Comparison of ENCODE assay signal across 11 mouse cellular contexts in genomic region chr4:133037293-133037692, GRCm38 (mm10). TPM values are rescaled to one million over a fixed set of nuclear protein-coding genes. Genes with fewer than 3 reads are reported as not detected.
A peak's percentile ranks its signal among the peaks of the same experiment; 100 is the strongest.
DNase-seq lines count a peak whose midpoint lies in the region; ATAC-seq and TF ChIP-seq lines count a peak whose summit lies in the region.
"Had no signal": no experiment of that assay in that cellular context is flagged by ENCODE, and none has a peak within 500 bp of the region (broad histone marks: within the 10 kb centered on the region; RNA-seq: fewer than 3 reads in every experiment).

No protein-coding gene starts in this region.

- H3K9me3 ChIP-seq in heart, embryonic 11.5 days (replicated peaks; ENCODE audit: control insufficient read depth, low read length): no peaks in the 10 kb centered on the region
- H3K9me3 ChIP-seq in lung, embryonic 14.5 days (ENCODE audit: low read depth, low read length): no peaks in the 10 kb centered on the region
- no peaks in the 10 kb centered on the region for H3K9me3 ChIP-seq in embryonic facial prominence, embryonic 15.5 days (replicated peaks)
- H3K9me3 ChIP-seq in limb, embryonic 14.5 days (ENCODE audit: control insufficient read depth, low read length): no peaks in the 10 kb centered on the region
- H3K9me3 ChIP-seq in forebrain, embryonic 11.5 days (ENCODE audit: control insufficient read depth, low read length): no peaks in the 10 kb centered on the region

- no peak overlapping the region for H3K4me3 ChIP-seq in heart, embryonic 11.5 days (ENCODE audit: low read depth, low read length)
- no peak overlapping the region for H3K4me3 ChIP-seq in lung, embryonic 14.5 days (ENCODE audit: low read depth, low read length)
- H3K4me3 ChIP-seq in embryonic facial prominence, embryonic 15.5 days (replicated peaks): no peak overlapping the region
- no peak overlapping the region for H3K4me3 ChIP-seq in limb, embryonic 14.5 days (replicated peaks; ENCODE audit: low read length)
- H3K4me3 ChIP-seq in forebrain, embryonic 11.5 days (ENCODE audit: low read depth, low read length): no peak overlapping the region

- H3K4me1 ChIP-seq in heart, embryonic 11.5 days (ENCODE audit: control insufficient read depth, insufficient read depth, low read length): peaks cover 78% of the 10 kb centered on the region
- H3K4me1 ChIP-seq in lung, embryonic 14.5 days (ENCODE audit: insufficient read depth): peaks cover 41% of the 10 kb centered on the region
- peaks cover 74% of the 10 kb centered on the region for H3K4me1 ChIP-seq in embryonic facial prominence, embryonic 15.5 days
- peaks cover 46% of the 10 kb centered on the region for H3K4me1 ChIP-seq in limb, embryonic 14.5 days (ENCODE audit: control insufficient read depth, insufficient read depth, low read length)
- H3K4me1 ChIP-seq in forebrain, embryonic 11.5 days (replicated peaks; ENCODE audit: control insufficient read depth, insufficient read depth, low read length): peaks cover 29% of the 10 kb centered on the region

- peak overlapping the region; percentile 99 for H3K4me2 ChIP-seq in heart, embryonic 11.5 days
- peak overlapping the region; percentile 31; the same call in 1 of the 2 replicates for H3K4me2 ChIP-seq in lung, embryonic 14.5 days
- peak overlapping the region; percentile 96; the same call in 1 of the 2 replicates for H3K4me2 ChIP-seq in embryonic facial prominence, embryonic 15.5 days (replicated peaks)
- 0 out of 2 replicates have a peak overlapping the region, but pooled peaks have one; percentile 17 for H3K4me2 ChIP-seq in limb, embryonic 14.5 days (replicated peaks; ENCODE audit: low read depth, low read length, severe bottlenecking)
- no peak overlapping the region for H3K4me2 ChIP-seq in forebrain, embryonic 11.5 days (ENCODE audit: low read depth, low read length, severe bottlenecking)

- no peak for TF ChIP-seq CTCF in lung, embryonic 14.5 days (IDR thresholded peaks at IDR 0.05; ENCODE audit: low read depth)

- no peak for DNase-seq in heart, postnatal 36 days
- no peak for DNase-seq in lung, embryonic 14.5 days
- DNase-seq in lung, postnatal 10 days: no peak
- no peak for DNase-seq in limb, embryonic 14.5 days (ENCODE audit: low spot score)
- no peak for DNase-seq in layer of hippocampus, adult 11-12 months (ENCODE audit: low spot score)
- DNase-seq in forebrain, embryonic 11.5 days (ENCODE audit: low spot score): no peak
- DNase-seq: cerebellum, adult 9-10 months; liver; thymus, postnatal 4 days had no signal

- TF ChIP-seq POLR2A in limb, embryonic 14.5 days (IDR thresholded peaks at IDR 0.05; ENCODE audit: borderline replicate concordance, extremely low read depth, insufficient read depth, insufficient read length): no peak

- WGBS in heart, embryonic 11.5 days (ENCODE audit: insufficient replicate concordance): 23% methylated on average over 9 of the region's 9 CpGs
- WGBS in lung, embryonic 14.5 days: 38% methylated on average over 9 of the region's 9 CpGs
- WGBS in embryonic facial prominence, embryonic 15.5 days: 33% methylated on average over 9 of the region's 9 CpGs
- WGBS in limb, embryonic 14.5 days: 31% methylated on average over 9 of the region's 9 CpGs
- whole genome bisulfite sequencing in forebrain, embryonic 11.5 days: 47% methylated on average over 8 of the region's 9 CpGs

- no peaks in the 10 kb centered on the region for H3K27me3 ChIP-seq in heart, embryonic 11.5 days (ENCODE audit: control insufficient read depth, insufficient read depth, low read length)
- no peaks in the 10 kb centered on the region for H3K27me3 ChIP-seq in lung, embryonic 14.5 days (ENCODE audit: insufficient read depth, low read length)
- H3K27me3 ChIP-seq in embryonic facial prominence, embryonic 15.5 days: no peaks in the 10 kb centered on the region
- no peaks in the 10 kb centered on the region for H3K27me3 ChIP-seq in limb, embryonic 14.5 days (ENCODE audit: control insufficient read depth, insufficient read depth, low read length)
- H3K27me3 ChIP-seq in forebrain, embryonic 11.5 days (ENCODE audit: control insufficient read depth, insufficient read depth, low read length): peaks cover 24% of the 10 kb centered on the region

- no peaks in the 10 kb centered on the region for H3K36me3 ChIP-seq in heart, embryonic 11.5 days (ENCODE audit: control insufficient read depth, insufficient read depth, low read length)
- H3K36me3 ChIP-seq in lung, embryonic 14.5 days (ENCODE audit: insufficient read depth): peaks cover 11% of the 10 kb centered on the region; the same call in 1 of the 2 replicates
- H3K36me3 ChIP-seq in embryonic facial prominence, embryonic 15.5 days: no peaks in the 10 kb centered on the region
- H3K36me3 ChIP-seq in limb, embryonic 14.5 days (ENCODE audit: control insufficient read depth, insufficient read depth, low read length): peaks cover 18% of the 10 kb centered on the region; the same call in 1 of the 2 replicates
- no peaks in the 10 kb centered on the region for H3K36me3 ChIP-seq in forebrain, embryonic 11.5 days (ENCODE audit: control insufficient read depth, insufficient read depth, low read length)

- ATAC-seq in heart, embryonic 11.5 days (replicated peaks; ENCODE audit: insufficient number of reproducible peaks, low FRiP score, low TSS enrichment): no peak
- no peak for ATAC-seq in lung, embryonic 14.5 days (ENCODE audit: insufficient read depth)
- no peak for ATAC-seq in embryonic facial prominence, embryonic 15.5 days (ENCODE audit: insufficient number of reproducible peaks, low FRiP score, low TSS enrichment, low read depth)
- no peak for ATAC-seq in limb, embryonic 14.5 days (ENCODE audit: low FRiP score, low read depth)
- ATAC-seq in forebrain, embryonic 11.5 days (replicated peaks; ENCODE audit: low FRiP score): no peak

- peak overlapping the region; percentile 22; the same call in 1 of the 2 replicates for H3K27ac ChIP-seq in heart, embryonic 11.5 days (ENCODE audit: low read depth, low read length)
- peak overlapping the region; percentile 33; the same call in 1 of the 2 replicates for H3K27ac ChIP-seq in lung, embryonic 14.5 days (ENCODE audit: low read depth)
- H3K27ac ChIP-seq in embryonic facial prominence, embryonic 15.5 days (replicated peaks): no peak overlapping the region
- H3K27ac ChIP-seq in limb, embryonic 14.5 days (replicated peaks; ENCODE audit: low read depth, low read length): no peak overlapping the region
- no peak overlapping the region for H3K27ac ChIP-seq in forebrain, embryonic 11.5 days (ENCODE audit: low read depth, low read length)

- intact Hi-C loops in heart, postnatal 36 days (cut with DNase I): no loop called here

- H3K9ac ChIP-seq in heart, embryonic 11.5 days (ENCODE audit: low read depth, low read length): no peak overlapping the region
- no peak overlapping the region for H3K9ac ChIP-seq in lung, embryonic 14.5 days
- no peak overlapping the region for H3K9ac ChIP-seq in embryonic facial prominence, embryonic 15.5 days
- no peak overlapping the region for H3K9ac ChIP-seq in limb, embryonic 14.5 days (ENCODE audit: low read depth, low read length, severe bottlenecking)
- no peak overlapping the region for H3K9ac ChIP-seq in forebrain, embryonic 11.5 days (ENCODE audit: low read length)

RNA-seq across cellular contexts. Expression of gene Ahdc1, which starts 26.2 kb away (rescaled TPM):
- polyA plus RNA-seq in heart, embryonic 11.5 days (2014; fragmentation: Nextera tagmentation; extraction: Ambion mirVana): 7.0 and 9.1 TPM in 2 replicates
- total RNA-seq in heart, postnatal 36 days (2021): 10 to 100 TPM; 41.9 to 50.8 TPM
- 10.2 and 10.5 TPM in 2 replicates for polyA plus RNA-seq in lung, embryonic 14.5 days (2014; fragmentation: Nextera tagmentation; extraction: Ambion mirVana)
- 13.2 and 13.9 TPM in 2 replicates for polyA plus RNA-seq in embryonic facial prominence, embryonic 15.5 days (2015; fragmentation: Nextera tagmentation; extraction: Ambion mirVana)
- 29.6 and 41.0 TPM in 2 replicates for polyA plus RNA-seq in limb, embryonic 14.5 days (2012; rRNA removed)
- polyA plus RNA-seq in limb, embryonic 14.5 days (2014; fragmentation: Nextera tagmentation; extraction: Ambion mirVana): 12.9 and 15.6 TPM in 2 replicates
- 5.5 and 7.5 TPM in 2 replicates for polyA plus RNA-seq in forebrain, embryonic 11.5 days (2014; fragmentation: Nextera tagmentation; extraction: Ambion mirVana)

Comparison
In these comparisons a context has a peak if more than half of its experiments do, and no peak if none do; other contexts are left out.
1. H3K27ac ChIP-seq: peak in heart, embryonic 11.5 days (single experiment) and lung, embryonic 14.5 days (single experiment); none in embryonic facial prominence, embryonic 15.5 days (single experiment), limb, embryonic 14.5 days (single experiment) and forebrain, embryonic 11.5 days (single experiment).